Mouse (Mus musculus) cortical plate, adult 2 months (tissue): ENCODE data around the gene Lrp1.

Experiments used
- CTCF ChIP-seq: fragments of 200-500 bp; IDR thresholded peaks from 2 replicates; pipeline ENCODE4 v1.5.1; 2011; ENCODE audit warnings: mild to moderate bottlenecking, control low read depth, low read length; ENCODE audit not compliant: insufficient read depth; ENCODE audit errors: extremely low read depth
- POLR2A ChIP-seq: fragments of 200-500 bp; IDR thresholded peaks from 2 replicates; pipeline ENCODE4 v1.6.1; 2011; ENCODE audit warnings: mild to moderate bottlenecking, low read length, control low read depth; ENCODE audit not compliant: insufficient read depth; ENCODE audit errors: extremely low read depth

DNA sequence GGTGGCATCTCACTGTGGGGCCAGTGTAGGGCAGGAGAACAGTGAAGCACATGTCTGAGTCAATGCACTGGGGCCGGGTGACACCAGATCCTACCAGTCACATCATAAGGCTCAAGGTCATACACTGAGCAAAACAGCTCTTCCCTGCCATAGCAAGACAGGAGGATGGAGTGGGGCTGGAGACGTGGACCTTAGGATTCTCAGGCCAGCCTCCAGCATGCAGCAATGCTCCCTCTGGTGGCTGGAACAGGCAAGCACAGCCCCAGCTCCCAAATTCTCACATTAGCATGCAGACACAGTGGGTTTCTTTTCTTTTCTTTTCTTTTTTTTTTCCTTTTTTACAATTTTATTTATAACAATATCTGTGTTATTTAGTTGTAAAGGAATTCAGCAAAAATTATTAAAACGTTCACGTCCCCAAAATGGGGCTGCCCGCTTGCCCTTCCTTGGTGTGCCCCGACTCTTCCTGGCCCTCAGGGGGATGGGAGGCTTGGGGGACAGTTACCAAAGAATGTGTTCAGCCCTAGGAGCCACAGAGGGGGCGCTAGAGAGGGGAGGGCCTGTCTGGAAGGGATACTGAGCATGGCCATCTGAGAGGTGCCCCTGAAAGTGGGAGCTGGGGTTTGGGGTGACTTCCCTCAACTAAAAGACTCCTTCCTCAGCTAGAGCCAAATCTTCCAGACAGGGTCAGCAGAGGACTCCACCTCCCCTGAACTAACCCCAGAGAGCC lies 82.9 kb downstream of the Lrp1 start:
- TF ChIP-seq CTCF: peak; percentile 91
- TF ChIP-seq POLR2A: no peak
